Mouse (Mus musculus) gonadal fat pad, adult 2 months (tissue): Measurements from ENCODE around the gene Ccdc138. TPM values are rescaled to one million over a fixed set of nuclear protein-coding genes. Genes with fewer than 3 reads are reported as not detected.

Experiments
- polyA plus RNA-seq: library from polyadenylated mRNA; depleted of rRNA; stranded (reverse); fragments of >200 nt; gene quantifications from 2 replicates; pipeline ENCODE4 v1.2.3, GENCODE M21; 2012; rRNA removed

Ccdc138 gene
- polyA plus RNA-seq, 1 experiment, result 0.74 TPM

Other genes starting within 250 kb of the Ccdc138 start
- gene Gcc2, start 242.5 kb upstream of the Ccdc138 start, polyA plus RNA-seq, result 14.4 and 17.8 TPM in 2 replicates
- 28.0 and 28.2 TPM in 2 replicates for gene Lims1, start 174.5 kb upstream of the Ccdc138 start, polyA plus RNA-seq
- 7.0 and 8.2 TPM in 2 replicates for gene Ranbp2, start 51.0 kb upstream of the Ccdc138 start, polyA plus RNA-seq
- 3.3 and 3.4 TPM in 2 replicates for gene Edar, start 177.7 kb downstream of the Ccdc138 start, polyA plus RNA-seq
- not detected in 2 replicates for gene Gm17542, start 220.3 kb downstream of the Ccdc138 start, polyA plus RNA-seq